ENCODE assay signal across 8 mouse cellular contexts in the genomic region with DNA sequence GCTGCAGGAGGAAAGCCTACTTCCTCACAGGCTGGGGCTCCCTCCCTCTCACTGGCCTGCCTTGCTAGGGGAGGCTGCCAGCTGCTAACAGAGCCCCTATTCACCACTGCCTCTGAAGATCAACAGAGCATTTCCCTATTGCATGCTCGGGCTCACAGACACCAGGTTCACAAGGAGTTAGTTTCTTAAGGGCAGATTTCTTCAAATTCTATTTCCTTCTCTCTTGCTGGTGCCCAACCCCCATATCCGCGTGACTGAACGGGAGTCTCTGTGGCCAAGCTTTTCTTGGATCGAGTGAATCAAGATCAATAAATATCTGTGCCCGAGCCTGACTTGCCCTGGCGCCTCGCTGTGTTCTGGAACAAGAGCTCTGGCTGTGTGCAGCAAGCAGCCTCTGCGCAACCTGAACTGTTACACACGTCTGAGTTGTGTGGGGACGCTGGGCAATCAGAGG.
A peak's percentile ranks its signal among the peaks of the same experiment; 100 is the strongest.
DNase-seq lines count a peak whose midpoint lies in the region; ATAC-seq and TF ChIP-seq lines count a peak whose summit lies in the region.
"Had no signal": no experiment of that assay in that cellular context is flagged by ENCODE, and none has a peak within 500 bp of the region (broad histone marks: within the 10 kb centered on the region; RNA-seq: fewer than 3 reads in every experiment).

No protein-coding gene starts in this region.

- peak; percentile 4 for DNase-seq in lung, adult 2 months
- DNase-seq in lung, postnatal 14 days, result no peak
- DNase-seq in forebrain, embryonic 14.5 days (ENCODE audit: low spot score), result peak; percentile 47
- peak; percentile 62 for DNase-seq in layer of hippocampus, adult 9-11 months
- DNase-seq in neural tube, embryonic 10.5 days (ENCODE audit: extremely low spot score, low spot score), result peak; percentile 29
- no peak for DNase-seq in adrenal gland, adult 8-10 months

- no peak overlapping the region for H3K9ac ChIP-seq in forebrain, embryonic 14.5 days (ENCODE audit: low read length)
- H3K9ac ChIP-seq: liver, embryonic 14.5 days had no signal

- no peak overlapping the region for H3K27ac ChIP-seq in forebrain, embryonic 14.5 days (ENCODE audit: low read depth, low read length)
- H3K27ac ChIP-seq: liver, embryonic 14.5 days had no signal

- ATAC-seq in forebrain, embryonic 14.5 days, result 0 out of 2 replicates have a peak, but pooled peaks have one; percentile 42
- ATAC-seq in inflammation-experienced regulatory T-cells, adult 6 months, result no peak

- WGBS in lung, adult 2 months, result 46% methylated on average over 11 of the region's 11 CpGs
- WGBS in forebrain, embryonic 14.5 days, result 33% methylated on average over 11 of the region's 11 CpGs

- no peaks in the 10 kb centered on the region for H3K27me3 ChIP-seq in forebrain, embryonic 14.5 days (replicated peaks; ENCODE audit: control insufficient read depth, insufficient read depth, low read length)

- TF ChIP-seq POLR2A in lung, adult 2 months (IDR thresholded peaks at IDR 0.05; ENCODE audit: borderline replicate concordance, extremely low read depth, low read depth, low read length), result no peak

- no peak overlapping the region for H3K4me3 ChIP-seq in lung, adult 2 months (replicated peaks; ENCODE audit: extremely low read depth, low read depth, low read length)
- no peak overlapping the region for H3K4me3 ChIP-seq in forebrain, embryonic 14.5 days (ENCODE audit: low read depth, low read length)

- no peak overlapping the region for H3K4me2 ChIP-seq in forebrain, embryonic 14.5 days (ENCODE audit: low read length)

- H3K36me3 ChIP-seq in forebrain, embryonic 14.5 days (ENCODE audit: control insufficient read depth, insufficient read depth, low read length), result no peaks in the 10 kb centered on the region

- H3K4me1 ChIP-seq in lung, adult 2 months (ENCODE audit: control insufficient read depth, insufficient read depth, low read length), result peaks cover 2% of the 10 kb centered on the region
- H3K4me1 ChIP-seq in forebrain, embryonic 14.5 days (ENCODE audit: control insufficient read depth, insufficient read depth, low read length), result no peaks in the 10 kb centered on the region

- TF ChIP-seq CTCF in lung, adult 2 months (IDR thresholded peaks at IDR 0.05; ENCODE audit: insufficient read depth, low read length), result no peak

- no peaks in the 10 kb centered on the region for H3K9me3 ChIP-seq in forebrain, embryonic 14.5 days (replicated peaks; ENCODE audit: control insufficient read depth, low read length)

Comparison
In these comparisons a context has a peak if more than half of its experiments do, and no peak if none do; other contexts are left out.
1. DNase-seq: peak in lung, adult 2 months (single experiment), forebrain, embryonic 14.5 days (single experiment), layer of hippocampus, adult 9-11 months (single experiment) and neural tube, embryonic 10.5 days (single experiment); none in lung, postnatal 14 days (single experiment) and adrenal gland, adult 8-10 months (single experiment).